Mouse (Mus musculus): ENCODE measurements around the gene Itpr3.

GRCm38 (mm10) chr17:27110072-27110471 lies 53.0 kb downstream of the Itpr3 start:
- TF ChIP-seq CTCF (IDR thresholded peaks at IDR 0.05; ENCODE audit: control insufficient read depth, insufficient read depth, low read length), result no peak
- TF ChIP-seq POLR2A (IDR thresholded peaks at IDR 0.05; ENCODE audit: borderline replicate concordance, control insufficient read depth, low read depth, low read length), result no peak

Measured in bone marrow, adult 2 months (tissue).